Mouse (Mus musculus) ES-E14 (cell line): ENCODE results near the gene Khnyn. TPM values are rescaled to one million over a fixed set of nuclear protein-coding genes. Genes with fewer than 3 reads are reported as not detected.

ENCODE experiments used
- DNase-seq: peaks from one replicate; pipeline ENCODE4 v3.0.0-alpha.2; 2013; ENCODE audit warnings: low read depth, low spot score
- H3K27ac ChIP-seq: 2 replicates; pipeline ENCODE4 v1.5.1; 2012; ENCODE audit warnings: low read depth, mild to moderate bottlenecking, low read length, moderate library complexity, mixed read lengths; ENCODE audit not compliant: poor library complexity, insufficient read depth, severe bottlenecking
- H3K36me3 ChIP-seq: 2 replicates; pipeline ENCODE4 v1.6.1; 2012; ENCODE audit warnings: mild to moderate bottlenecking, low read length, moderate library complexity, mixed read lengths; ENCODE audit not compliant: control insufficient read depth, poor library complexity, insufficient read depth, severe bottlenecking
- H3K4me1 ChIP-seq, 2 experiments: fragments of 150-350 bp in 1 of 2; sonication (generic) in 1 of 2; 2 replicates each; pipeline ENCODE4 v1.6.1; 2012; ENCODE audit warnings: low read length in 2 of 2, mild to moderate bottlenecking in 1 of 2, mixed read lengths in 1 of 2; ENCODE audit not compliant: control insufficient read depth in 2 of 2, insufficient read depth in 2 of 2, poor library complexity in 1 of 2
- H3K4me3 ChIP-seq, 2 experiments: fragments of 150-350 bp in 1 of 2; sonication (generic) in 1 of 2; 2 replicates each; pipeline ENCODE4 v1.5.1; 2012; ENCODE audit warnings: low read length in 2 of 2, low read depth in 1 of 2, mild to moderate bottlenecking in 1 of 2, mixed read lengths in 1 of 2; ENCODE audit not compliant: insufficient read depth in 1 of 2, poor library complexity in 1 of 2, severe bottlenecking in 1 of 2
- H3K9ac ChIP-seq: 2 replicates; pipeline ENCODE4 v1.6.1; 2012; ENCODE audit warnings: low read depth, mild to moderate bottlenecking, low read length, mixed read lengths; ENCODE audit not compliant: poor library complexity, insufficient read depth, severe bottlenecking
- H3K9me3 ChIP-seq: fragments of 150-350 bp; sonication (generic); 2 replicates; pipeline ENCODE4 v1.6.1; 2012; ENCODE audit warnings: low read depth, mild to moderate bottlenecking, low read length; ENCODE audit not compliant: control insufficient read depth, insufficient read depth
- CHD2 ChIP-seq: IDR thresholded peaks from 2 replicates; pipeline ENCODE4 v1.6.1; 2014; ENCODE audit warnings: mild to moderate bottlenecking, low read depth, low read length, inconsistent platforms
- HCFC1 ChIP-seq: IDR thresholded peaks from 2 replicates; pipeline ENCODE4 v1.6.1; 2012; ENCODE audit warnings: low read length, inconsistent platforms, borderline replicate concordance; ENCODE audit not compliant: insufficient read depth
- MAFK ChIP-seq: IDR thresholded peaks from 2 replicates; pipeline ENCODE4 v1.6.1; 2014; ENCODE audit warnings: mild to moderate bottlenecking, low read depth, low read length, inconsistent platforms; ENCODE audit not compliant: insufficient read depth
- ZC3H11A ChIP-seq: IDR thresholded peaks from 2 replicates; pipeline ENCODE4 v1.6.1; 2012; ENCODE audit warnings: low read depth, mild to moderate bottlenecking, inconsistent platforms, low read length, borderline replicate concordance
- ZNF384 ChIP-seq: IDR thresholded peaks from 2 replicates; pipeline ENCODE4 v1.6.1; 2012; ENCODE audit warnings: low read depth, low read length, inconsistent platforms
- in situ Hi-C, 2 experiments: fragments of 600-800 bp; cut with MboI; formaldehyde crosslinking; loops; one replicate each; pipeline ENCODE4 v1.15.1; 2025; ENCODE audit warnings: low sequenced_read_pairs in 2 of 2, inconsistent platforms in 1 of 2; ENCODE audit not compliant: unreplicated experiment in 2 of 2
- total RNA-seq: library from RNA; depleted of rRNA; stranded (reverse); fragments of 300-350 nt; gene quantifications from 2 replicates; pipeline ENCODE4 v1.2.3, GENCODE M21; 2012

Khnyn gene
- total RNA-seq, 1 experiment = 7.2 TPM

DNA sequence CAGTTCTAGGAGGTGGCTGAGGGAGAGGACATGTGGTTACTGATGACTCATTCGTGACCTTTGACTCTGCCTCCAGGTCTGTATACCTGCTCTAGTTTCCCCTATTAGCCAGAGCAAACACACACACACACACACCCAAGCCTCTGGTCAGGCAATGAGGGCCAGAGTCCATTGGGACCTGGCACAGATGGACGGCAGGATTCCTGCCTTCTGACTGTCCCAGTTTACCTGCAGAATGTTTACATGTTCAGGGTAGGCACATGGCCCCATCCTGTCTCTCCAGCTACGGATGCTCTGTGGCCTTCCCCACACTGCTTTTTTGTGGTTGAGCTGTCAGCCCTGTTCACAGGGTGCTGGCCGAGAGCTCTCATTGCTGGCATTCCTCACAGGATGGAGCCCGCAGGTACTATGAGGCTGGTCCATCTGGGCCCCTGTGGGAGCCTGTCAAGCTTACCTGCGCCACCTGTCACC, 2.5 kb upstream of the Khnyn start:
- no peak overlapping the region for H3K4me3 ChIP-seq
- no peak overlapping the region for H3K27ac ChIP-seq

DNA sequence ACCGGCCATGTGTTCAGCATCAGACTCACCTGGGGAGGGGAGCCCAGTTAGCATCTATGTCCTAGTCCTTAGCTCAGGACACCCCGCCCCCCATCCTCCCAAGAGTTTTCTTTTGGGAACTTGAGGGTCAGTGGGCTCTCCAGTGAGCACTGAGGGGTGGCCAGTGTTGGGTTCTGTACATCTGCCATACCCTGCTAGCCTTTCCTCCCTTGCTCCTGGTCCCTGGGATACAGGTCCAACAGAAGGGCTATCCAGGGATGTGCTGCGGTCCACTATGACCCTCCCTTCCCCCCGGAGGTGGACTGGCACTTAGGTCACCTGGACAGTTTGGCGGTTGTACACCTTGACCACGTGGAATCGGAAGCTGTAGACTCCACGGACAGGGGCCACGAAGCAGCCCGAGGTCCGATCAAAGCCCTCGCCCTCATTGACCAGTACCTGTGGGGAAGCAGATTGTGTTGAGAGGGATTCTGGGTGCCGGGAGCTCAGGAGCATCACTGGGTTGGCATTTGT, 1.5 kb upstream of the Khnyn start:
- no peak for TF ChIP-seq MAFK
- no peak for TF ChIP-seq HCFC1
- Histone ChIP-seq H3K4me1 (peaks cover 3 to 40% of the 10 kb centered on the region in 2 experiments; a peak in 2 of 4 replicates), H3K4me3 (no peak overlapping the region), H3K36me3 (peaks cover 12% of the 10 kb centered on the region; the same call in 1 of the 2 replicates), H3K9ac (no peak overlapping the region), H3K9me3 (no peaks in the 10 kb centered on the region), H3K27ac (no peak overlapping the region)
- no peak for DNase-seq
- in situ Hi-C loops = no loop called here

More for the DNA sequence above, 2.5 kb upstream of the Khnyn start:
- no peak for TF ChIP-seq CHD2
- no peak for TF ChIP-seq ZNF384
- no peak for TF ChIP-seq HCFC1
- no peak for TF ChIP-seq MAFK
- no peak for TF ChIP-seq ZC3H11A
- Histone ChIP-seq H3K4me1 (peaks cover 3 to 38% of the 10 kb centered on the region in 2 experiments; a peak in 2 of 4 replicates), H3K36me3 (peaks cover 5% of the 10 kb centered on the region; the same call in 1 of the 2 replicates), H3K9ac (no peak overlapping the region), H3K9me3 (no peaks in the 10 kb centered on the region)
- in situ Hi-C loops = no loop called here
- no peak for DNase-seq

DNA sequence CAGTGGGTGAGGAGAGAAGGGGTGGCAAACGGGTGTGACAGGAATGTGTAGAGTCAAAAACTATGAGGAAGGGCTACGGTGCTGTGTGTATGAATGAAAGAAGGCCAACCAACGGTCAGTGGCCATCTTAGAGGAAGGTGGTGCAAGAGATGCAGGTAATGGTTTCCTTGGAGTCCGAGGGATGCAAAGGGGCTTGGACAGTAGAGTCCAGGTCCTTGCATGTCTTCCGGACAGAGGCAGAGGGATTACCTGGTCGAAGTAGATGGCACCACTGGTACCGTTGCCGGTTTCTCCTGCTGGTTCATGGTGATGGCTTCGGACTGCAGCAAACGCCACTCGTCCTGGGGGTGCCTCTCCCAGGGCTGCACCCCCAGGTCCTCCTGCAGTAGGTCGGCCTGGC, 1.1 kb upstream of the Khnyn start:
- DNase-seq = no peak
- in situ Hi-C loops = no loop called here
- TF ChIP-seq ZC3H11A (no peak), CHD2 (no peak), HCFC1 (no peak), MAFK (no peak), ZNF384 (no peak)
- Histone ChIP-seq H3K4me3 (no peak overlapping the region), H3K9me3 (no peaks in the 10 kb centered on the region), H3K36me3 (peaks cover 14% of the 10 kb centered on the region; the same call in 1 of the 2 replicates), H3K9ac (no peak overlapping the region), H3K4me1 (peaks cover 3 to 38% of the 10 kb centered on the region in 2 experiments; a peak in 2 of 4 replicates), H3K27ac (no peak overlapping the region)

DNA sequence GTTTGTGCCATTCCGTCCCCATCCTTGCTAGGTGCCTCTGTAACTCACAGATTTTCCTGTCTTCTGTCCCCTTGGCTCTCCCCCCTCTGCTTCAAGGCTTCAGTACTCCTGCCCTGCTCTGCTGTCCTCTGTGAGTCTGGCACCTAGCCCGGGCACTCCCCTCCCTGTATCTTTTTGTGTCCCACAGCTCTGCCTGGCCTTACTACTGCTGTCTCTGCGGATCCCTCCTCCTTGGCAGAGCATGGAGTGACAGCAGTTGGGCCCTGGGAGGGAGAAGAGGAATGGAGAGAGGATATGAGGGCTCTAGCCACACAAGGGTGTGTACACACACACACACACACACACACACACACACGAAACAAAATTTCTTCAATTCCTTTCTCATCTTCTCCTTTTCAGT, 581 bp upstream of the Khnyn start, which contains the start of gene Cbln3:
Gene Cbln3, minus strand, starts transcription at position 227 of the 400 bp plus-strand sequence.
- Histone ChIP-seq H3K4me1 (peaks cover 3 to 38% of the 10 kb centered on the region in 2 experiments; a peak in 2 of 4 replicates), H3K27ac (peak within 1 kb of the TSS; percentile 79), H3K4me3 (peak within 1 kb of the TSS; percentile 92 to 94), H3K36me3 (peaks cover 14% of the 10 kb centered on the region; the same call in 1 of the 2 replicates), H3K9ac (peak within 1 kb of the TSS; percentile 74), H3K9me3 (no peaks in the 10 kb centered on the region)
- in situ Hi-C loops = no loop called here
- TF ChIP-seq HCFC1 (no peak), ZNF384 (no peak), MAFK (no peak), CHD2 (no peak), ZC3H11A (no peak)
- no peak for DNase-seq

DNA sequence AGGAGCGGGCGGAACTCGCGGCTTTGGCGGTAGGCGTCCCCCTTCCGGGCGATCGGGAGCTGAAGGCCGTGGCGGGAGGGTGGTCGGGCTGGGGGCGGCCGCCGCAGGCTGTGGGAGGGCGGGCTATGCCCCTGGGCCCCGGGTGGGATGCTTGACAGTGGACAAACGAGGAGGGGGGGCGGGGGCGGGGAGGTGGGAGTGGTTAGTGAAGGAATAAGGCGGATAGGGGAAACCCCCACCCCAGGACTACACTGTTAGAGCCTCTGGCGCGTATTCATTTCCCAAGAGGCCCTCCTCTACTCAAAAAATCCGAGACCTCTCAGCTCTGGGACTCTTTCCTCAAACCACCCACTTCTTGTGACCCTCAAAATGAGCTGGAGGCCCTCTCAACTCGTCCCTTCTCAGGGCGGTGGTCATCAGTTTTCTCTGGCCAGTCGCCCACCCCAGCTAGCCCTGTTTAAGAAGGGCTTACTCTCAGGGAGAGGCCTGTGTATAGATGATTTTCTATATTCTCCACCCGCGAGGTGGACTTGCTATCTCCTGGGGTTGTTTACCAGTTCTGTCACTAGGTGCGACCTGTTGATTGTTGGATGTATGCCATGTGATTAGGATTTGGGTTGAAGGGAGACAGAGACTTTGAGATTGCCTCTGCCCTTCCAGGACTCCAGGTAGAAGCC, 505 bp downstream of the Khnyn start:
- H3K27ac ChIP-seq = peak overlapping the region; percentile 79
- DNase-seq = no peak
- no peaks in the 10 kb centered on the region for H3K9me3 ChIP-seq
- in situ Hi-C loops = no loop called here
- H3K4me3 ChIP-seq = peak overlapping the region; percentile 92 to 94
- H3K36me3 ChIP-seq = peaks cover 18% of the 10 kb centered on the region; the same call in 1 of the 2 replicates
- no peak for TF ChIP-seq MAFK
- no peak for TF ChIP-seq ZC3H11A
- TF ChIP-seq HCFC1 = no peak; the same call in 1 of the 2 replicates
- no peak for TF ChIP-seq CHD2
- TF ChIP-seq ZNF384 = no peak
- H3K4me1 ChIP-seq = peaks cover 3 to 38% of the 10 kb centered on the region in 2 experiments; a peak in 2 of 4 replicates
- peak overlapping the region; percentile 74 for H3K9ac ChIP-seq
